Mouse (Mus musculus) lung, postnatal 0 days (tissue): Measurements from ENCODE around the gene Gli3.

Experiments
- CTCF ChIP-seq: IDR thresholded peaks from 2 replicates; pipeline ENCODE4 v1.5.1; 2016; ENCODE audit warnings: antibody characterized with exemption, mild to moderate bottlenecking
- EP300 ChIP-seq: IDR thresholded peaks from 2 replicates; pipeline ENCODE4 v1.6.1; 2016; ENCODE audit warnings: antibody characterized with exemption, mild to moderate bottlenecking, control low read depth

DNA sequence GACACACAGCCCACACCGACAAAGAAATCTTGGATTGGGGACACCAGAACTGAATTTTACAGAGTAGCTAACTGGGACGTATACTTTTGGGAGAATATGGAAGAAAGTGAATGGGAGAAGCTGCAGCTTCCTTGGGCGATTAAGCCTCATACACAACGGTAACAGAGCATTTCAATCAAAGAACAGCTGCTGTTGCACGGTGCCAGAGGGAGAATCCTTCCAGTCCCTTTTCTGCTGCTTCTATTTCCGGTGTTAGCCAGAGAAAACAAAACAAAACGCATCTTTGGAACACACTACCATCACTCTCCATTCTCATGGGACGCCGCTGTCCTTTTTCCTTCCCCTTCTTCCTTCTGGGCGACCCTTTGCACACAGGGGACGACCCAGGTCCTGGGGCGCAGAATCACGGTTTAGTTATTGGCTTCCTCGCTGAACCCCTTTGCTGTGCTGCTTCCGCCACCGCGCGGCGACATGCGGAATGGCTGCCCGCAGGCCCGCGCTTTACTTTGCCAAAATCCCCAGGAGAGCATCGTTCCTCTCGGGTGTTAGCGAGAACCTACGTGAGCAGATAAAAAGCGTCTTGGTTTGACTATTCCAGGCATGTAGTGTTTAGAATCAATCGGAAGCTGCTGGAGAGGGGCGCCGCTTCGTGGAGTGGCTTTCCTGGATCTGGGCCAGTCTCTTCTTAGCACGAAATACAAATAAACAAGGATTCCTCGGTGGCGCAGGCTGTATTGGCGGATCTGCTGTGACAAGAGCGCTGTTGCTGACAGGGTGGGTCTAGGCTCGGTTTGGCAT lies 296.0 kb downstream of the Gli3 start:
- TF ChIP-seq CTCF, result peak; percentile 98
- no peak for TF ChIP-seq EP300
